Mouse (Mus musculus) lung, embryonic 16.5 days (tissue): ENCODE measurements around the gene Dda1. TPM values are rescaled to one million over a fixed set of nuclear protein-coding genes. Genes with fewer than 3 reads are reported as not detected.
A peak's percentile ranks its signal among the peaks of the same experiment; 100 is the strongest.
"Not testable (repeated sequence)": the region's sequence is repeated elsewhere in the genome, so short reads cannot be mapped to it uniquely, and the experiment has no call there.

Source experiments
- ATAC-seq: fragments of 200-750 bp; cut with Nextera tagmentation; 2 replicates; pipeline ENCODE4 v1.8.0; 2017; ENCODE audit warnings: low read depth, mild to moderate bottlenecking, moderate library complexity
- H3K27ac ChIP-seq: fragments of 300-500 bp; sonication (generic); 2 replicates; pipeline ENCODE4 v1.5.1; 2014; ENCODE audit warnings: mild to moderate bottlenecking, control low read depth, low read length
- H3K27me3 ChIP-seq: fragments of 300-500 bp; sonication (generic); 2 replicates; pipeline ENCODE4 v1.6.1; 2014; ENCODE audit warnings: low read depth, low read length, mixed read lengths; ENCODE audit not compliant: control insufficient read depth, insufficient read depth
- H3K36me3 ChIP-seq: fragments of 300-500 bp; sonication (generic); 2 replicates; pipeline ENCODE4 v1.6.1; 2014; ENCODE audit warnings: low read length; ENCODE audit not compliant: control insufficient read depth, insufficient read depth
- H3K4me1 ChIP-seq: fragments of 300-500 bp; sonication (generic); replicated peaks from 2 replicates; pipeline ENCODE4 v1.6.1; 2014; ENCODE audit warnings: low read length, mixed read lengths; ENCODE audit not compliant: control insufficient read depth, insufficient read depth
- H3K4me2 ChIP-seq: fragments of 300-500 bp; sonication (generic); 2 replicates; pipeline ENCODE4 v1.6.1; 2014; ENCODE audit warnings: low read depth, low read length, control low read depth
- H3K4me3 ChIP-seq: fragments of 300-500 bp; sonication (generic); 2 replicates; pipeline ENCODE4 v1.5.1; 2014; ENCODE audit warnings: mild to moderate bottlenecking, low read length, control low read depth
- H3K9ac ChIP-seq: fragments of 300-500 bp; sonication (generic); 2 replicates; pipeline ENCODE4 v1.6.1; 2014; ENCODE audit warnings: low read length, control low read depth
- H3K9me3 ChIP-seq: fragments of 300-500 bp; sonication (generic); 2 replicates; pipeline ENCODE4 v1.6.1; 2016; ENCODE audit warnings: low read length; ENCODE audit not compliant: control insufficient read depth
- WGBS: fragments of 180-500 bp; shearing (Covaris S2); extraction: QIAGEN DNeasy Blood & Tissue Kit; methylation state at CpG from one replicate; pipeline ENCODE4 v1.1.7; 2014; 5-methylcytosine and 5-hydroxymethylcytosine counted together
- polyA plus RNA-seq: library from polyadenylated mRNA; unstranded; fragments of >200 nt; fragmentation: Nextera tagmentation; extraction: Ambion mirVana; gene quantifications from 2 replicates; pipeline ENCODE4 v1.2.1, GENCODE M21; 2015

The Dda1 gene
- polyA plus RNA-seq, 1 experiment from 2014 or later = 96.3 TPM

GRCm38 (mm10) chr8:71513018-71513754 lies 44.2 kb downstream of the Dda1 start:
- Histone ChIP-seq H3K4me2 (no peak overlapping the region), H3K27me3 (peaks cover 16% of the 10 kb centered on the region), H3K4me1 (peaks cover 11% of the 10 kb centered on the region), H3K27ac (peak overlapping the region; percentile 39; the same call in 1 of the 2 replicates), H3K4me3 (no peak overlapping the region), H3K9me3 (no peaks in the 10 kb centered on the region), H3K36me3 (no peaks in the 10 kb centered on the region), H3K9ac (no peak overlapping the region)
- ATAC-seq = no peak
- 62% methylated on average over 15 of the region's 15 CpGs for whole genome bisulfite sequencing

- no peak overlapping the region for H3K4me2 ChIP-seq
- H3K9me3 ChIP-seq = no peaks in the 10 kb centered on the region
- WGBS = 64% methylated on average over 5 of the region's 5 CpGs
- H3K27me3 ChIP-seq = peaks cover 1% of the 10 kb centered on the region; the same call in 1 of the 2 replicates
- ATAC-seq = no peak
- H3K36me3 ChIP-seq = no peaks in the 10 kb centered on the region
- no peak overlapping the region for H3K4me3 ChIP-seq
- no peak overlapping the region for H3K27ac ChIP-seq
- H3K4me1 ChIP-seq = peaks cover 11% of the 10 kb centered on the region
- no peak overlapping the region for H3K9ac ChIP-seq
Measured at GRCm38 (mm10) chr8:71515043-71515442, 46.0 kb downstream of the Dda1 start.

GRCm38 (mm10) chr8:71516786-71517185 lies 47.8 kb downstream of the Dda1 start:
- Histone ChIP-seq H3K9me3 (no peaks in the 10 kb centered on the region), H3K9ac (no peak overlapping the region), H3K4me1 (peaks cover 14% of the 10 kb centered on the region), H3K4me2 (no peak overlapping the region), H3K27ac (peak overlapping the region; percentile 53; the same call in 1 of the 2 replicates), H3K27me3 (no peaks in the 10 kb centered on the region), H3K4me3 (no peak overlapping the region), H3K36me3 (no peaks in the 10 kb centered on the region)
- peak; percentile 11; the same call in 1 of the 2 replicates for ATAC-seq
- WGBS = 10% methylated on average over 6 of the region's 6 CpGs

DNA sequence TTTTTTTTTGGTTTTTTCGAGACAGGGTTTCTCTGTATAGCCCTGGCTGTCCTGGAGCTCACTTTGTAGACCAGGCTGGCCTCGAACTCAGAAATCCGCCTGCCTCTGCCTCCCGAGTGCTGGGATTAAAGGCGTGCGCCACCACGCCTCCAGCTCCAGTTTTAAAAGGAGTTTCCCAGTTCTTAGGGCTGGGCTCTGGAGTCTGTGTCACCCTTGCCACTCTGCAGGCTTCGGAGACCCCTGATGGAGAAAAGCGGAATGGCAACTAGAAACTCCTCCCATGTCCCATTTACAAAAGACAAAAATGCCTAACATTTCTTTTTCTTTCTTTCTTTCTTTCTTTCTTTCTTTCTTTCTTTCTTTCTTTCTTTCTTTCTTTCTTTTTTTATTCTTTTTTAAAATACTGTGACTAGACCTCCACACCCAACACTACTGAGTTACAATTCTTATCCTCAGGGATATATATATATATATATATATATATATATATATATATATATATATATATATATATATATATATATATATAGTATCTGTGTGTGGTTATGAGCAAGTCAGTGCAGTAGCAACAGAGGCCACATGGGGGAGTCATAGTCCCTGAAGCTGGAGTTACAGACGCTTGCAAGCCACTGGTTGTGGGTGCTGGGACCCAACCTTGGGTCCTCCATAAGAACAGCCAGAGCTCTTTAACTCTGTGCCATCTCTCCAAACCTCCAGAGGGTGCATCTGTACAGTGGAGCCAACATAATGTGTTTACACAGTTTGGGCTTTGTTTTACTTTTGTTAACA lies 50.2 kb downstream of the Dda1 start:
- H3K27me3 ChIP-seq, H3K9ac ChIP-seq, H3K36me3 ChIP-seq, H3K27ac ChIP-seq, H3K4me3 ChIP-seq, H3K9me3 ChIP-seq, ATAC-seq, H3K4me2 ChIP-seq: not testable (repeated sequence)
- 34% methylated on average over 9 of the region's 10 CpGs for WGBS
- H3K4me1 ChIP-seq = peaks cover 12% of the 10 kb centered on the region

DNA sequence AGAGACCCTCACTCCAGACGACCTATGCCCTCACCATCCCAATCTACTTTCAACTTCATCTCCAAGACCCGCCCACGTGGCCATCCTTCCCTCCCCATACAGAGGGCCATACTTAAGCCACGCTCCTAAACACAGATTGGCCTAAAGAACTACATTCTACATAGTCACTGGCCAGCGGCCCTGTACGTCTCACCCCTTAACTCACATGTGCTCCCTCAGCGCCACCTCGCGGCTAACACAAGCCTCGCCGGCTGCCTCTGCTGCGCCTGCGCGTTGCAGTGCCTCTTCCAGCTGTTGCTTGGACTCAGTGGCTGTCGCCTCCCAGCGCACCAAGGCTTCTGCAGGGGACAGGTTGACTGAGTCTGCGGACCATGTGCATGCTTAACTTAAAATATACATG lies 52.6 kb downstream of the Dda1 start:
- Histone ChIP-seq H3K36me3 (no peaks in the 10 kb centered on the region), H3K9me3 (no peaks in the 10 kb centered on the region), H3K27ac (no peak overlapping the region), H3K4me2 (0 out of 2 replicates have a peak overlapping the region, but pooled peaks have one; percentile 24), H3K27me3 (peaks cover 10% of the 10 kb centered on the region; the same call in 1 of the 2 replicates), H3K4me3 (no peak overlapping the region), H3K4me1 (peaks cover 21% of the 10 kb centered on the region), H3K9ac (peak overlapping the region; percentile 30; the same call in 1 of the 2 replicates)
- peak; percentile 86 for ATAC-seq
- 2% methylated on average over 17 of the region's 17 CpGs for WGBS

DNA sequence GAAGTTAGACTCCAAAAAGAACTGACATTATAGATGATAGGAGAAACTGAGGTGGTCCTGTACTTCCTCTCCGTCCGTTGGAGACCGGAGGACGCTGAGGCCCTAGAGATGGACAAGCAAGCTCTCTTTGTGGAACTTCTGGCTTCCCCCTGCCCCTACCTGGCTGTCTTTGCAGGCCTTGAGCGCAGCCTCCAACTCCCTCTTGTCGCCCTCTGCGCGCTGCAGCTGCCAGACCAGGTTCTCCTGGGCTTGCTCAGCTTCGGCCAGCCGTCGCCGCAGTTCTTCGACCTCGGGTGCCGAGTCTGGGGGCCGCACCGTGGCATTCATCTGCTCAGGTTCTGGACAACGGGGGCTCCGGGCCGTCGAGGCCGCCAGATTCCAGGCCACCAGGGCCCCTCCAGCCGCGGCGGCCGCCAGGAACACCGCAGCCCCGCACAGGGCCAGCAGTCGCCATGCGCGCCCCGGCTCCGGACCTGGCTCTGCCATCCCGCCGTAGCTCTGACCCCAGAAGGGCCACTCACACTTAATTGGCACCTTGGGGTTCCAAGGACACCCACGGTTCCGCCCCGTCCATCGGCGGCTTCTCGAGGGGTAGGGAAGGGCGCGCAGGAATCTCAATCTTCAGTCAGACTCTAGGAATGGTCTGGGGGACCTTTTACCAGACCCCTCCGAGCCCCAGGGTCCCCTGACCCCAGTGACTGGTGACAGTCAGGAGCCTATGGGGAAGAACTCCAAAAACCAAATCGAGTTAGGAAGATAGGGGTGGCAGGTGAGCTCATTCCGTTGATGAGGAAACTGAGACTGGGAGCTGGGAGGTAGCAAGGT lies 56.4 kb downstream of the Dda1 start, which contains the start of gene Ccdc194:
TSS of gene Ccdc194 (minus strand) at position 486 of the 825 bp plus-strand sequence.
- peak within 1 kb of the TSS; percentile 32 for H3K9ac ChIP-seq
- peaks cover 24% of the 10 kb centered on the region for H3K4me1 ChIP-seq
- H3K27me3 ChIP-seq = peaks cover 10% of the 10 kb centered on the region; the same call in 1 of the 2 replicates
- H3K27ac ChIP-seq = peak within 1 kb of the TSS; percentile 96
- peak within 1 kb of the TSS; percentile 22; the same call in 1 of the 2 replicates for H3K4me2 ChIP-seq
- no peak within 1 kb of the TSS for H3K4me3 ChIP-seq
- H3K9me3 ChIP-seq = no peaks in the 10 kb centered on the region
- 14% methylated on average over 46 of the region's 46 CpGs for WGBS
- no peak for ATAC-seq
- no peaks in the 10 kb centered on the region for H3K36me3 ChIP-seq

Other genes starting within 250 kb of the Dda1 start
- gene Myo9b, start 196.5 kb upstream of the Dda1 start, polyA plus RNA-seq = 20.3 and 21.2 TPM in 2 replicates
- gene Haus8, start 196.3 kb upstream of the Dda1 start, polyA plus RNA-seq = 58.6 and 67.2 TPM in 2 replicates
- gene Use1, start 102.4 kb upstream of the Dda1 start, polyA plus RNA-seq = 95.6 and 101 TPM in 2 replicates
- gene Ocel1, start 97.9 kb upstream of the Dda1 start, polyA plus RNA-seq = 5.9 and 6.3 TPM in 2 replicates
- 36.2 and 39.9 TPM in 2 replicates for gene Nr2f6, start 87.2 kb upstream of the Dda1 start, polyA plus RNA-seq
- 37.3 and 40.7 TPM in 2 replicates for gene Ushbp1, start 73.4 kb upstream of the Dda1 start, polyA plus RNA-seq
- 96.9 and 108 TPM in 2 replicates for gene Babam1, start 72.3 kb upstream of the Dda1 start, polyA plus RNA-seq
- 44.9 and 49.4 TPM in 2 replicates for gene Ankle1, start 63.2 kb upstream of the Dda1 start, polyA plus RNA-seq
- gene Abhd8, start 5.5 kb upstream of the Dda1 start, polyA plus RNA-seq = 36.7 and 37.8 TPM in 2 replicates
- gene Mrpl34, start 4.2 kb upstream of the Dda1 start, polyA plus RNA-seq = 136 and 151 TPM in 2 replicates
- 0.79 and 1.0 TPM in 2 replicates for gene Ano8, start 16.8 kb downstream of the Dda1 start, polyA plus RNA-seq
- gene Gtpbp3, start 18.9 kb downstream of the Dda1 start, polyA plus RNA-seq = 16.1 and 17.4 TPM in 2 replicates
- 130 and 145 TPM in 2 replicates for gene Plvap, start 42.6 kb downstream of the Dda1 start, polyA plus RNA-seq
- 0.23 and 0.58 TPM in 2 replicates for gene Ccdc194, start 56.5 kb downstream of the Dda1 start, polyA plus RNA-seq
- 50.4 and 51.1 TPM in 2 replicates for gene Bst2, start 68.3 kb downstream of the Dda1 start, polyA plus RNA-seq
- gene Mvb12a, start 73.7 kb downstream of the Dda1 start, polyA plus RNA-seq = 96.3 and 99.5 TPM in 2 replicates
- gene Tmem221, start 89.7 kb downstream of the Dda1 start, polyA plus RNA-seq = 4.4 and 4.5 TPM in 2 replicates
- gene Nxnl1, start 97.4 kb downstream of the Dda1 start, polyA plus RNA-seq = 0.10 TPM in 1 of 2 replicates, not detected in the other
- gene Slc27a1, start 99.7 kb downstream of the Dda1 start, polyA plus RNA-seq = 38.4 and 39.5 TPM in 2 replicates
- gene Pgls, start 123.0 kb downstream of the Dda1 start, polyA plus RNA-seq = 202 and 218 TPM in 2 replicates
- 2.7 and 3.7 TPM in 2 replicates for gene Fam129c, start 128.4 kb downstream of the Dda1 start, polyA plus RNA-seq
- gene Colgalt1, start 141.8 kb downstream of the Dda1 start, polyA plus RNA-seq = 70.3 and 72.9 TPM in 2 replicates
- gene Unc13a, start 202.6 kb downstream of the Dda1 start, polyA plus RNA-seq = 0.67 and 0.68 TPM in 2 replicates
- gene Jak3, start 207.1 kb downstream of the Dda1 start, polyA plus RNA-seq = 8.9 and 9.1 TPM in 2 replicates
- 1.4 and 1.5 TPM in 2 replicates for gene Insl3, start 220.0 kb downstream of the Dda1 start, polyA plus RNA-seq
- 4.4 and 4.6 TPM in 2 replicates for gene B3gnt3, start 232.6 kb downstream of the Dda1 start, polyA plus RNA-seq